Mouse (Mus musculus) cerebellum, adult 2 months (tissue): ENCODE data around the gene Pla2g4a. TPM values are rescaled to one million over a fixed set of nuclear protein-coding genes. Genes with fewer than 3 reads are reported as not detected.
"Not testable (repeated sequence)": the region's sequence is repeated elsewhere in the genome, so short reads cannot be mapped to it uniquely, and the experiment has no call there.

ENCODE experiments used
- DNase-seq, 2 experiments: peaks; one replicate each; pipeline ENCODE4 v3.0.0; 2021
- H3K27ac ChIP-seq: fragments of 200-500 bp; 2 replicates; pipeline ENCODE4 v1.5.1; 2012; ENCODE audit warnings: low read length, control low read depth, inconsistent platforms; ENCODE audit not compliant: insufficient read depth
- H3K27me3 ChIP-seq: fragments of 200-500 bp; 2 replicates; pipeline ENCODE4 v1.6.1; 2012; ENCODE audit warnings: inconsistent platforms, mild to moderate bottlenecking, low read length, moderate library complexity; ENCODE audit not compliant: control insufficient read depth, insufficient read depth
- H3K4me1 ChIP-seq: fragments of 200-500 bp; 2 replicates; pipeline ENCODE4 v1.6.1; 2011; ENCODE audit warnings: low read length; ENCODE audit not compliant: control insufficient read depth, insufficient read depth
- H3K4me3 ChIP-seq: fragments of 200-500 bp; replicated peaks from 2 replicates; pipeline ENCODE3; 2011; ENCODE audit warnings: mild to moderate bottlenecking, low read depth, low read length, control low read depth; ENCODE audit not compliant: insufficient read depth
- CTCF ChIP-seq: fragments of 200-500 bp; IDR thresholded peaks from 2 replicates; pipeline ENCODE4 v1.5.1; 2011; ENCODE audit warnings: low read depth, mild to moderate bottlenecking, control low read depth, low read length, moderate library complexity, borderline replicate concordance; ENCODE audit not compliant: insufficient read depth
- POLR2A ChIP-seq: fragments of 200-500 bp; IDR thresholded peaks from 2 replicates; pipeline ENCODE4 v1.6.1; 2011; ENCODE audit warnings: low read length, control low read depth, borderline replicate concordance; ENCODE audit not compliant: insufficient read depth
- WGBS: fragments of 180-500 bp; shearing (Covaris S2); methylation state at CpG from one replicate; pipeline ENCODE4 v1.1.7; 2018; 5-methylcytosine and 5-hydroxymethylcytosine counted together
- polyA plus RNA-seq: library from polyadenylated mRNA; depleted of rRNA; stranded (reverse); fragments of >200 nt; gene quantifications from 2 replicates; pipeline ENCODE4 v1.2.3, GENCODE M21; 2012

Gene Pla2g4a
- polyA plus RNA-seq, 1 experiment = 4.9 TPM

- Histone ChIP-seq H3K27me3 (no peaks in the 10 kb centered on the region), H3K4me3 (no peak overlapping the region), H3K27ac (no peak overlapping the region), H3K4me1 (no peaks in the 10 kb centered on the region)
- TF ChIP-seq CTCF = no peak
- TF ChIP-seq POLR2A = no peak
- WGBS = 71% methylated on average over 5 of the region's 5 CpGs
- DNase-seq = no peak
Measured at GRCm38 (mm10) chr1:149946993-149947392, 14.1 kb downstream of the Pla2g4a start.

GRCm38 (mm10) chr1:149946432-149946831 lies 14.7 kb downstream of the Pla2g4a start:
- TF ChIP-seq POLR2A (no peak), CTCF (no peak)
- no peak for DNase-seq
- Histone ChIP-seq H3K4me3 (no peak overlapping the region), H3K27me3 (no peaks in the 10 kb centered on the region), H3K4me1 (no peaks in the 10 kb centered on the region), H3K27ac (no peak overlapping the region)
- WGBS = 94% methylated on average over 3 of the region's 3 CpGs

GRCm38 (mm10) chr1:149943611-149944010 lies 17.5 kb downstream of the Pla2g4a start:
- WGBS = 64% methylated on average over 2 of the region's 2 CpGs
- Histone ChIP-seq H3K27ac (no peak overlapping the region), H3K4me3 (no peak overlapping the region), H3K27me3 (no peaks in the 10 kb centered on the region), H3K4me1 (no peaks in the 10 kb centered on the region)
- TF ChIP-seq CTCF = no peak
- no peak for TF ChIP-seq POLR2A
- no peak for DNase-seq

DNA sequence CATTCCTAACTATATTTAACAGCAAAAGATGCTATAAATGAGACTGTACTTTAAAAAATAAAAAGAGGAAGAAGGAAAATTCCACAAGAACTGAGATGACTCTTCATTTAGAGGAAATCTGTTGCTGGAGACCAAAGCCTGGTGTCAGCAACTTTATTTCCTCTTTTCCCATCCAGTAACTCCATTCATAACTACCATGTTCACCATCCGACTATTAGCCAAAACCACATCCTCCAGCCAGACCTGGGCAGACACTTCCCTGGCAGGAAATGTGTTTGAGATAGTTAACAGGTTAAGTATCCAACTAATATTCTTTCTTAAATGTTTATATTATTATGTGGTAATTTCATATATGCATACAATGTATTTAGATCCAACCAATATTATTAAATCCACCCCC lies 20.8 kb downstream of the Pla2g4a start:
- Histone ChIP-seq H3K27me3 (no peaks in the 10 kb centered on the region), H3K4me1 (no peaks in the 10 kb centered on the region), H3K27ac (no peak overlapping the region), H3K4me3 (no peak overlapping the region)
- no peak for TF ChIP-seq CTCF
- no peak for TF ChIP-seq POLR2A
- 86% methylated on average over 1 of the region's 1 CpGs for WGBS
- DNase-seq = no peak

DNA sequence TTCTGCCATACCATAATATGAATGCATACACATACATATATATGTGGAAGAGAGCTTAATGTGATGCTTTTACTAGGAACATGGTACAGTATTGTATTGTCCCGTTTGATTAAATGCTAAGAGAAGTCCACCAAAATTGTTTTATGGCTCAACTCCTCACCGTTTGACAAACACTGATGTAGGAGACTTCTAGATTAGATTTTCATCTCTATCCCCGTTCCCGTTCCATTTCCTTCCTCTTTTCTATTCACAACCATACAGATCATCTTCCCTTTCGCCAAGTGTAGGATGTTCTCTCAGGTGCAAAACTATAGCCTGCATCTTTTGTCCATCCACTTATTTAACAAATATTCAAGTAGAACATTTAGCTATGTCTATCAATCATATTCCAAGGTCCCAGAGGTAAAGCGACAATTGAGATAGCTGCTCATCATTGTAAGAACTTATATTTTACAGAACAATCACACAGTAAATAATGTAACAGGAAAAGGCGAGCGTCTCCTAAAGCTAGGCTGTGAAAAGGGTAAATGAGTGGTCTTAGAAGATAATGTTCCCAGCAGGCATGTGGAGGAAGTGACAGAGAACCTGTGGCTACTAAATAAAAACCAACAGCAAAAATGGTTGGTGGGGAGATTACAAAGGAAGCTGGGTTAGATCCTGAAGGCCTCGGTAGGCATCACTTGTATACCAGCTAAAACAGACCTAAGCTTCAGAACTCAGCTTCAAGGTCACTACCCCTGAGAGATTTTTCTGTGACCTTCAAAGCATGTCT lies 21.6 kb downstream of the Pla2g4a start:
- 92% methylated on average over 9 of the region's 9 CpGs for WGBS
- no peak for DNase-seq
- Histone ChIP-seq H3K27me3 (no peaks in the 10 kb centered on the region), H3K27ac (no peak overlapping the region), H3K4me3 (no peak overlapping the region), H3K4me1 (no peaks in the 10 kb centered on the region)
- TF ChIP-seq CTCF (no peak), POLR2A (no peak)

GRCm38 (mm10) chr1:149937825-149938224 lies 23.3 kb downstream of the Pla2g4a start:
- H3K4me1 ChIP-seq = no peaks in the 10 kb centered on the region
- 87% methylated on average over 4 of the region's 4 CpGs for WGBS
- no peak for DNase-seq
- H3K27ac ChIP-seq = no peak overlapping the region
- no peak overlapping the region for H3K4me3 ChIP-seq
- H3K27me3 ChIP-seq = no peaks in the 10 kb centered on the region
- TF ChIP-seq CTCF = no peak
- no peak for TF ChIP-seq POLR2A

- TF ChIP-seq POLR2A = no peak
- TF ChIP-seq CTCF = no peak
- no peak for DNase-seq
- no peak overlapping the region for H3K27ac ChIP-seq
- H3K27me3 ChIP-seq = no peaks in the 10 kb centered on the region
- no peak overlapping the region for H3K4me3 ChIP-seq
- 58% methylated on average over 5 of the region's 5 CpGs for WGBS
- no peaks in the 10 kb centered on the region for H3K4me1 ChIP-seq
Measured at GRCm38 (mm10) chr1:149929140-149929539, 31.9 kb downstream of the Pla2g4a start.

GRCm38 (mm10) chr1:149923737-149924136 lies 37.4 kb downstream of the Pla2g4a start:
- DNase-seq, H3K4me3 ChIP-seq, H3K27ac ChIP-seq, H3K4me1 ChIP-seq, H3K27me3 ChIP-seq: not testable (repeated sequence)
- 97% methylated on average over 1 of the region's 1 CpGs for WGBS

GRCm38 (mm10) chr1:149922219-149922618 lies 38.9 kb downstream of the Pla2g4a start:
- WGBS = 37% methylated on average over 1 of the region's 1 CpGs
- TF ChIP-seq CTCF (no peak), POLR2A (no peak)
- H3K4me3 ChIP-seq = no peak overlapping the region
- no peak overlapping the region for H3K27ac ChIP-seq
- H3K27me3 ChIP-seq = no peaks in the 10 kb centered on the region
- DNase-seq = no peak
- no peaks in the 10 kb centered on the region for H3K4me1 ChIP-seq
